Mouse (Mus musculus) CD8-positive naive resting alpha-beta T cell, adult 2 months (primary cell): ENCODE measurements around the gene Pum3.
"Not testable (repeated sequence)": the region's sequence is repeated elsewhere in the genome, so short reads cannot be mapped to it uniquely, and the experiment has no call there.

Source experiments
- DNase-seq, 2 experiments: peaks; one replicate each; pipeline ENCODE4 v3.0.0; 2022; ENCODE audit warnings: low read depth in 2 of 2, low spot score in 2 of 2

The Pum3 gene

GRCm38 (mm10) chr19:27394341-27394990, 35.2 kb downstream of the Pum3 start:
- no peak for DNase-seq

- no peak for DNase-seq
Measured at GRCm38 (mm10) chr19:27392431-27392830, 37.2 kb downstream of the Pum3 start.

GRCm38 (mm10) chr19:27391344-27391743, 38.3 kb downstream of the Pum3 start:
- DNase-seq = no peak

- DNase-seq = not testable (repeated sequence)
Measured at GRCm38 (mm10) chr19:27389566-27389965, 40.1 kb downstream of the Pum3 start.

GRCm38 (mm10) chr19:27385304-27385703, 44.3 kb downstream of the Pum3 start:
- DNase-seq = no peak

- no peak for DNase-seq
Measured at GRCm38 (mm10) chr19:27383266-27383665, 46.4 kb downstream of the Pum3 start.

GRCm38 (mm10) chr19:27382131-27382530, 47.5 kb downstream of the Pum3 start:
- DNase-seq = no peak

GRCm38 (mm10) chr19:27379712-27380401, 49.8 kb downstream of the Pum3 start:
- no peak for DNase-seq

GRCm38 (mm10) chr19:27370784-27371183, 58.8 kb downstream of the Pum3 start:
- DNase-seq = no peak

- no peak for DNase-seq
Measured at GRCm38 (mm10) chr19:27370174-27370573, 59.5 kb downstream of the Pum3 start.

- no peak for DNase-seq
Measured at GRCm38 (mm10) chr19:27369461-27370135, 60.0 kb downstream of the Pum3 start.

- no peak for DNase-seq
Measured at GRCm38 (mm10) chr19:27366113-27366746, 63.4 kb downstream of the Pum3 start.

- DNase-seq = no peak
Measured at GRCm38 (mm10) chr19:27364521-27364931, 65.1 kb downstream of the Pum3 start.

GRCm38 (mm10) chr19:27363891-27364290, 65.7 kb downstream of the Pum3 start:
- no peak for DNase-seq

GRCm38 (mm10) chr19:27360381-27360780, 69.2 kb downstream of the Pum3 start:
- no peak for DNase-seq

GRCm38 (mm10) chr19:27351700-27352099, 77.9 kb downstream of the Pum3 start:
- no peak for DNase-seq

GRCm38 (mm10) chr19:27346501-27346900, 83.1 kb downstream of the Pum3 start:
- DNase-seq = no peak
